Mouse (Mus musculus): ENCODE measurements around the gene Map3k9.

DNA sequence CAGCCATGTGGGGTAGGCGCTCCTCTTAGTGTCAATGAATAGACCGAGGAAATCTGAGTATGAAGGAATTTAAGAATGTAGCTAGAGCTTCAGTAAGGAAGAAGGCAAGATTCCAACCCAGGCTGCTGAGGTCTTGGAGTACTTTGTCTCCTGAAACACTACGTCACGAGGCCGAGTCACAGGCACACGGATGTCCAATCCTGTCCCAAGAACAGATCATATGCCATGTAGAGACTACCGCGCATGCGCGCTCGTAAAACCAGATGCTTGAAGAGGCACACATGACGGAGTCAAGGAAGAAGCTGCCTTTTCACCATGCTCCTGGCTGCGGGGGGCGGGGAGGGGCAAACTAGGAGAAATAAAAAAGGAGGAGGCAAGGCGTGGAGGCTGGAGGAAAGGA lies 90.9 kb downstream of the Map3k9 start:
- TF ChIP-seq CTCF (IDR thresholded peaks at IDR 0.05; ENCODE audit: insufficient read depth, low read depth, low read length) (no peak), POLR2A (IDR thresholded peaks at IDR 0.05; ENCODE audit: insufficient read depth, low read depth, low read length) (no peak)
